Mouse (Mus musculus): Measurements from ENCODE around the gene Fgfr2. TPM values are rescaled to one million over a fixed set of nuclear protein-coding genes. Genes with fewer than 3 reads are reported as not detected.

The Fgfr2 gene
- polyA plus RNA-seq, 1 experiment, result 1.7 TPM

DNA sequence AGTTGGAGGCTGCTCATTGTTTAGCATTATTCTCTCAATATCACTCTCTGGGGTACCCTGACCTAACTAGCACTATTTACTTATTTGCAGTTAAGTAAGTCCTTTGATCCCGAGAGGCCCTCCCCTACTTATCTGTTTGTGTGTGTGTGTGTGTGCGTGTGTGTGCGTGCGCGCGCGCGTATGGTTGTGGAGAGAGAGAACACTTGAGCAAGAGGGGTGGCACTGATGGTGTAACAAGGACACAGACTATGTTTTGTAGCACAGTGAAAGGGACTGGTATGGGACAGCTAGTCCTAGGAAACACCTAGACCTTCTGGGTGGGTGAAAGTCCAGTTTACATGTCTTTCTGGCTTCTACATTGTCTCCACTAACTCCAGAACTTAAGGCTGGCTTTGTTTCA lies 511.6 kb downstream of the Fgfr2 start:
- Histone ChIP-seq H3K79me3 (ENCODE audit: low read depth) (no peaks in the 10 kb centered on the region), H3K36me3 (ENCODE audit: control insufficient read depth, insufficient read depth) (no peaks in the 10 kb centered on the region), H3K4me3 (ENCODE audit: insufficient read depth, poor library complexity, severe bottlenecking) (no peak overlapping the region), H3K79me2 (ENCODE audit: control insufficient read depth, insufficient read depth) (no peaks in the 10 kb centered on the region), H3ac (ENCODE audit: control insufficient read depth, insufficient read length, low read depth) (no peak overlapping the region), H3K27me3 (ENCODE audit: control insufficient read depth, insufficient read depth, insufficient read length) (peaks cover 4% of the 10 kb centered on the region)
- TF ChIP-seq CEBPB (IDR thresholded peaks at IDR 0.05; ENCODE audit: low read depth), result no peak
- no peak for TF ChIP-seq MYOG (IDR thresholded peaks at IDR 0.05; ENCODE audit: control insufficient read depth, extremely low read depth, insufficient read length)
- no peak for TF ChIP-seq CTCF (IDR thresholded peaks at IDR 0.05; ENCODE audit: control insufficient read depth, insufficient read depth, insufficient read length)
- no peak for TF ChIP-seq FOSL1 (IDR thresholded peaks at IDR 0.05; ENCODE audit: insufficient read depth, low read length, poor library complexity, severe bottlenecking)
- TF ChIP-seq MYOD1 (IDR thresholded peaks at IDR 0.05; ENCODE audit: control insufficient read depth, insufficient read length, low read depth), result no peak

- peak within 1 kb of the TSS; percentile 11 for H3K4me3 ChIP-seq (ENCODE audit: insufficient read depth, poor library complexity, severe bottlenecking)
- H3K79me3 ChIP-seq (ENCODE audit: low read depth), result no peaks in the 10 kb centered on the region
- H3ac ChIP-seq (ENCODE audit: control insufficient read depth, insufficient read length, low read depth), result peak within 1 kb of the TSS; percentile 39
- peaks cover 10% of the 10 kb centered on the region for H3K27me3 ChIP-seq (ENCODE audit: control insufficient read depth, insufficient read depth, insufficient read length)
- no peaks in the 10 kb centered on the region for H3K79me2 ChIP-seq (ENCODE audit: control insufficient read depth, insufficient read depth)
- H3K36me3 ChIP-seq (ENCODE audit: control insufficient read depth, insufficient read depth), result no peaks in the 10 kb centered on the region
- TF ChIP-seq CEBPB (IDR thresholded peaks at IDR 0.05; ENCODE audit: low read depth), result no peak
- no peak for TF ChIP-seq USF1 (IDR thresholded peaks at IDR 0.05; ENCODE audit: low read depth)
- TF ChIP-seq CTCF (IDR thresholded peaks at IDR 0.05; ENCODE audit: control insufficient read depth, insufficient read depth, insufficient read length), result no peak
- TF ChIP-seq MYOD1 (IDR thresholded peaks at IDR 0.05; ENCODE audit: control insufficient read depth, insufficient read length, low read depth), result no peak
- no peak for TF ChIP-seq MYOG (IDR thresholded peaks at IDR 0.05; ENCODE audit: control insufficient read depth, extremely low read depth, insufficient read length)
Measured at GRCm38 (mm10) chr7:132610468-132611318, 512.5 kb downstream of the Fgfr2 start, which contains the start of gene Lhpp. Lhpp (plus strand) TSS chr7:132610638.

DNA sequence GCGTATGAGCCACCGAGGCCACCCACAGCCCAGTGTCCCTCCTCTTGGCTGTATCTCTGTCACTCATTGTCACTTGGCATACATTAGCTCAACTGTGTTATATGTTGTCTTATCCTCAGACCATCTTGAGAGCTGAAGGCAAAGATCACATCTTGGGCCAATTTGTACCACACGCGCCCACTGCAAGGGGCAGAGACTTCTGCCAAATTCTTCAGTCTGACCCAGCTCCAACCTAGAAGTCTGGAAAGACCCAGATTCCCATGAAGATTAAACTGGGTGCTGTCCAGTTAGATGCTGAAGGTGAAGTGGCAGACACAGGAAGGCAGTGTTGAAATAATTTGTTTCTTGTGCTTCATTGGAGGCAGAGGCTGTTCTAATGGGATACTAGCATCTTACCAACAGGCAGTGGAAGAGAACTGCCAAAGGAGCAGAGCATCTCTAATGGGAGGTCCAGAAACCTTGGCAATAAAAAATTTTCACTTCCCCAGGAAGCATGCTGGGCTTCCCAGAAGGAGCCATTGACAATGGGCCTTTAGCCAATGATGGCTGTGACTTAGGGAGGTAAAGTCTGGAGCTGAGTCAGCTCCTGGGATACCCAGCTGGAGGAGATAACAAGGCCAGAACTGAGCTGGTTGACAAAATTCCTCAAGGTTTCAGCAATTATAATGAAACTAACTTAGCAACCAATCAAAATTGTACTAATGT lies 514.7 kb downstream of the Fgfr2 start:
- Histone ChIP-seq H3K36me3 (ENCODE audit: control insufficient read depth, insufficient read depth) (no peaks in the 10 kb centered on the region), H3ac (ENCODE audit: control insufficient read depth, insufficient read length, low read depth) (no peak overlapping the region), H3K79me3 (ENCODE audit: low read depth) (no peaks in the 10 kb centered on the region), H3K27me3 (ENCODE audit: control insufficient read depth, insufficient read depth, insufficient read length) (peaks cover 28% of the 10 kb centered on the region), H3K4me3 (ENCODE audit: insufficient read depth, poor library complexity, severe bottlenecking) (no peak overlapping the region), H3K79me2 (ENCODE audit: control insufficient read depth, insufficient read depth) (no peaks in the 10 kb centered on the region)
- TF ChIP-seq MYOG (IDR thresholded peaks at IDR 0.05; ENCODE audit: control insufficient read depth, extremely low read depth, insufficient read length), result no peak
- no peak for TF ChIP-seq USF1 (IDR thresholded peaks at IDR 0.05; ENCODE audit: low read depth)
- TF ChIP-seq CEBPB (IDR thresholded peaks at IDR 0.05; ENCODE audit: low read depth), result no peak
- TF ChIP-seq MYOD1 (IDR thresholded peaks at IDR 0.05; ENCODE audit: control insufficient read depth, insufficient read length, low read depth), result no peak
- no peak for TF ChIP-seq CTCF (IDR thresholded peaks at IDR 0.05; ENCODE audit: control insufficient read depth, insufficient read depth, insufficient read length)
- no peak for TF ChIP-seq FOSL1 (IDR thresholded peaks at IDR 0.05; ENCODE audit: insufficient read depth, low read length, poor library complexity, severe bottlenecking)

- Histone ChIP-seq H3K4me3 (ENCODE audit: insufficient read depth, poor library complexity, severe bottlenecking) (no peak overlapping the region), H3ac (ENCODE audit: control insufficient read depth, insufficient read length, low read depth) (no peak overlapping the region), H3K36me3 (ENCODE audit: control insufficient read depth, insufficient read depth) (no peaks in the 10 kb centered on the region), H3K79me3 (ENCODE audit: low read depth) (no peaks in the 10 kb centered on the region), H3K79me2 (ENCODE audit: control insufficient read depth, insufficient read depth) (no peaks in the 10 kb centered on the region), H3K27me3 (ENCODE audit: control insufficient read depth, insufficient read depth, insufficient read length) (peaks cover 52% of the 10 kb centered on the region)
- no peak for TF ChIP-seq FOSL1 (IDR thresholded peaks at IDR 0.05; ENCODE audit: insufficient read depth, low read length, poor library complexity, severe bottlenecking)
- TF ChIP-seq MYOG (IDR thresholded peaks at IDR 0.05; ENCODE audit: control insufficient read depth, extremely low read depth, insufficient read length), result no peak
- TF ChIP-seq USF1 (IDR thresholded peaks at IDR 0.05; ENCODE audit: low read depth), result no peak
- TF ChIP-seq MYOD1 (IDR thresholded peaks at IDR 0.05; ENCODE audit: control insufficient read depth, insufficient read length, low read depth), result no peak
- TF ChIP-seq MAX (IDR thresholded peaks at IDR 0.05), result no peak
- TF ChIP-seq CEBPB (IDR thresholded peaks at IDR 0.05; ENCODE audit: low read depth), result no peak
- TF ChIP-seq CTCF (IDR thresholded peaks at IDR 0.05; ENCODE audit: control insufficient read depth, insufficient read depth, insufficient read length), result no peak
Measured at GRCm38 (mm10) chr7:132605689-132606088, 517.5 kb downstream of the Fgfr2 start.

DNA sequence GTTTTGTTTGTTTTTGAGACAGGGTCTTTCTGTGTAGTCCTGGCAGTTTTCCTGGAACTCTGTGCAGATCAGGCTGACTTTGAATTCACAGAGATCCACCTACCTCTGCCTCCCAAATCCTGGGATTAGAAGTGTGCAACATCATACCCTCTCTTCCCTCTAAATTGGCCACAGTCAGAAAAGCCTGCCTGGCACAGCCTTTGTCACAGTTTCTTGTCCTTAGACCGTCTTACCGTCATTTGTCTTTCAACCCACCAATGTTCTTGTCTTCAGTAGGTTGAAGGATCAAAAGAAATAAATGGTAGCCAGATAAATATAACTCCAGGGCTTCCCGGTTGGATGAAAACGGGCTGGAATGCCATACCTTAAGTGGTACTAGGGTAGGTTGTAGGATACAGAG lies 518.4 kb downstream of the Fgfr2 start:
- H3K4me3 ChIP-seq (ENCODE audit: insufficient read depth, poor library complexity, severe bottlenecking), result no peak overlapping the region
- H3K27me3 ChIP-seq (ENCODE audit: control insufficient read depth, insufficient read depth, insufficient read length), result peaks cover 58% of the 10 kb centered on the region
- H3K79me3 ChIP-seq (ENCODE audit: low read depth), result no peaks in the 10 kb centered on the region
- no peaks in the 10 kb centered on the region for H3K79me2 ChIP-seq (ENCODE audit: control insufficient read depth, insufficient read depth)
- H3ac ChIP-seq (ENCODE audit: control insufficient read depth, insufficient read length, low read depth), result no peak overlapping the region
- H3K36me3 ChIP-seq (ENCODE audit: control insufficient read depth, insufficient read depth), result no peaks in the 10 kb centered on the region
- TF ChIP-seq FOSL1 (IDR thresholded peaks at IDR 0.05; ENCODE audit: insufficient read depth, low read length, poor library complexity, severe bottlenecking) (no peak), USF1 (IDR thresholded peaks at IDR 0.05; ENCODE audit: low read depth) (no peak), CTCF (IDR thresholded peaks at IDR 0.05; ENCODE audit: control insufficient read depth, insufficient read depth, insufficient read length) (no peak), MYOG (IDR thresholded peaks at IDR 0.05; ENCODE audit: control insufficient read depth, extremely low read depth, insufficient read length) (no peak), CEBPB (IDR thresholded peaks at IDR 0.05; ENCODE audit: low read depth) (no peak)
